Comparison of ENCODE assay signal across 15 mouse cellular contexts in the genomic region with DNA sequence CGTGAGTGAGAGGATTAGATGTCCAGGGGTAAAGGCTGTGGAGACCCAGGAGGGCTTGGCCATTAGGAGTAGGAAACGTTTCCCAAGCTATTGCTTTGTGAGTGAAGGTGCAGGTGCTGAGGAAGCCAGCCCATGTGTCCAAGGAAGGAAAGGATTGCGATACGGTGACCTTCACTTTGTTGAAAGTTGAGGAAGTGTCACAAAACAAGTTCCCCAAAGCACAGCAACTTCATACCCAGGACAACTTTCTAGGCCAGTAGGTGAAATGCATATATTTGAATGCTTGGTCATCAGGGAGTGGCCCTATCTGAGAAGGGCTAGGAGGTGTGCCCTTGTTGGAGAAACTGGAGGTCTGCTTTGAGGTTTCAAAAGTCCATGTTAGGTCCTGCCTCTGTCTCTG.
"Had no signal": no experiment of that assay in that cellular context is flagged by ENCODE, and none has a peak within 500 bp of the region (broad histone marks: within the 10 kb centered on the region; RNA-seq: fewer than 3 reads in every experiment).

No protein-coding gene starts in this region.

- H3K4me3 ChIP-seq: limb, embryonic 13.5 days; liver, embryonic 13.5 days; midbrain, embryonic 12.5 days had no signal

- H3K4me2 ChIP-seq: limb, embryonic 13.5 days; liver, embryonic 13.5 days; lung, embryonic 14.5 days; midbrain, embryonic 12.5 days had no signal

- H3K9me3 ChIP-seq: limb, embryonic 13.5 days; liver, embryonic 13.5 days; midbrain, embryonic 12.5 days had no signal

- H3K4me1 ChIP-seq: liver, embryonic 13.5 days; midbrain, embryonic 12.5 days had no signal

- H3K27me3 ChIP-seq: limb, embryonic 13.5 days; liver, embryonic 13.5 days; midbrain, embryonic 12.5 days had no signal

- H3K27ac ChIP-seq: kidney, postnatal 0 days; limb, embryonic 13.5 days; liver, embryonic 13.5 days; midbrain, embryonic 12.5 days had no signal

- ATAC-seq: inflammation-experienced regulatory T-cells, adult 6 months; intestine, postnatal 0 days; midbrain, embryonic 16.5 days had no signal

- H3K9ac ChIP-seq: limb, embryonic 13.5 days; liver, embryonic 13.5 days; lung, embryonic 14.5 days; midbrain, embryonic 12.5 days had no signal

- H3K36me3 ChIP-seq: limb, embryonic 13.5 days; liver, embryonic 13.5 days; midbrain, embryonic 12.5 days had no signal

- DNase-seq: kidney, adult 9 months; kidney, postnatal 36 days; layer of hippocampus, adult 9-11 months; layer of hippocampus, postnatal 36 days; liver, embryonic 13.5 days; lung, embryonic 14.5 days; right cerebral cortex, adult 18-20 months; thymus, adult 18-20 months; thymus, postnatal 14 days had no signal
